In genomic region chr16:45365353-45365752, GRCm38 (mm10) we compare ENCODE assay signal across 13 mouse cellular contexts. TPM values are rescaled to one million over a fixed set of nuclear protein-coding genes. Genes with fewer than 3 reads are reported as not detected.
"Had no signal": no experiment of that assay in that cellular context is flagged by ENCODE, and none has a peak within 500 bp of the region (broad histone marks: within the 10 kb centered on the region; RNA-seq: fewer than 3 reads in every experiment).

No protein-coding gene starts in this region.

- H3K4me2 ChIP-seq: limb, embryonic 13.5 days; liver, embryonic 12.5 days; midbrain, embryonic 12.5 days; neural tube, embryonic 13.5 days had no signal

- H3K36me3 ChIP-seq: limb, embryonic 13.5 days; liver, embryonic 12.5 days; midbrain, embryonic 12.5 days; neural tube, embryonic 13.5 days had no signal

- H3K9ac ChIP-seq: limb, embryonic 13.5 days; liver, embryonic 12.5 days; midbrain, embryonic 12.5 days; neural tube, embryonic 13.5 days had no signal

- H3K9me3 ChIP-seq: limb, embryonic 13.5 days; liver, embryonic 12.5 days; midbrain, embryonic 12.5 days; neural tube, embryonic 13.5 days had no signal

- H3K27ac ChIP-seq: limb, embryonic 13.5 days; liver, embryonic 12.5 days; midbrain, embryonic 12.5 days; neural tube, embryonic 13.5 days had no signal

- H3K4me1 ChIP-seq: limb, embryonic 13.5 days; liver, embryonic 12.5 days; midbrain, embryonic 12.5 days; neural tube, embryonic 13.5 days had no signal

- H3K4me3 ChIP-seq: limb, embryonic 13.5 days; liver, embryonic 12.5 days; midbrain, embryonic 12.5 days; neural tube, embryonic 13.5 days had no signal

- H3K27me3 ChIP-seq: limb, embryonic 13.5 days; liver, embryonic 12.5 days; midbrain, embryonic 12.5 days; neural tube, embryonic 13.5 days had no signal

- DNase-seq: kidney, adult 18-20 months; kidney, postnatal 10 days; left cerebral cortex, postnatal 4 days; lung, postnatal 14 days; right cerebral cortex, adult 18-20 months; right cerebral cortex, postnatal 25 days; thymus, postnatal 4 days had no signal

- ATAC-seq: liver, embryonic 12.5 days; midbrain, embryonic 16.5 days had no signal

RNA-seq across cellular contexts. Expression of gene Cd200, which starts 43.5 kb away (rescaled TPM):
- total RNA-seq: megakaryocyte-erythroid progenitor cell, adult 5-6 weeks had no signal
